Mouse (Mus musculus): ENCODE results near the gene Ptprt. TPM values are rescaled to one million over a fixed set of nuclear protein-coding genes. Genes with fewer than 3 reads are reported as not detected.

Gene Ptprt
- polyA plus RNA-seq, 1 experiment from 2014 or later, result 23.6 TPM

- Histone ChIP-seq H3K36me3 (ENCODE audit: control insufficient read depth, insufficient read depth, low read length) (no peaks in the 10 kb centered on the region), H3K4me3 (ENCODE audit: low read depth, low read length) (no peak overlapping the region), H3K27me3 (ENCODE audit: control insufficient read depth, insufficient read depth, low read length) (no peaks in the 10 kb centered on the region), H3K4me1 (ENCODE audit: control insufficient read depth, insufficient read depth, low read length) (no peaks in the 10 kb centered on the region), H3K9ac (replicated peaks; ENCODE audit: low read depth, low read length) (no peak overlapping the region), H3K9me3 (ENCODE audit: control insufficient read depth, low read length) (no peaks in the 10 kb centered on the region), H3K27ac (ENCODE audit: low read depth, low read length) (no peak overlapping the region), H3K4me2 (ENCODE audit: low read depth, low read length) (no peak overlapping the region)
- ATAC-seq (ENCODE audit: low read depth), result no peak
- 65% methylated on average over 4 of the region's 4 CpGs for WGBS
These were observed 795.7 kb downstream of the Ptprt start for GRCm38 (mm10) chr2:161865231-161865630.

- H3K9ac ChIP-seq (replicated peaks; ENCODE audit: low read depth, low read length), result no peak overlapping the region
- H3K4me2 ChIP-seq (ENCODE audit: low read depth, low read length), result no peak overlapping the region
- no peak overlapping the region for H3K27ac ChIP-seq (ENCODE audit: low read depth, low read length)
- no peak overlapping the region for H3K4me3 ChIP-seq (ENCODE audit: low read depth, low read length)
- 81% methylated on average over 1 of the region's 1 CpGs for WGBS
- H3K27me3 ChIP-seq (ENCODE audit: control insufficient read depth, insufficient read depth, low read length), result no peaks in the 10 kb centered on the region
- no peaks in the 10 kb centered on the region for H3K4me1 ChIP-seq (ENCODE audit: control insufficient read depth, insufficient read depth, low read length)
- no peak for ATAC-seq (ENCODE audit: low read depth)
- no peaks in the 10 kb centered on the region for H3K36me3 ChIP-seq (ENCODE audit: control insufficient read depth, insufficient read depth, low read length)
- no peaks in the 10 kb centered on the region for H3K9me3 ChIP-seq (ENCODE audit: control insufficient read depth, low read length)
These were observed 802.1 kb downstream of the Ptprt start for GRCm38 (mm10) chr2:161858813-161859212.

- no peaks in the 10 kb centered on the region for H3K9me3 ChIP-seq (ENCODE audit: control insufficient read depth, low read length)
- no peak overlapping the region for H3K4me3 ChIP-seq (ENCODE audit: low read depth, low read length)
- no peaks in the 10 kb centered on the region for H3K27me3 ChIP-seq (ENCODE audit: control insufficient read depth, insufficient read depth, low read length)
- no peaks in the 10 kb centered on the region for H3K4me1 ChIP-seq (ENCODE audit: control insufficient read depth, insufficient read depth, low read length)
- H3K27ac ChIP-seq (ENCODE audit: low read depth, low read length), result no peak overlapping the region
- no peak overlapping the region for H3K4me2 ChIP-seq (ENCODE audit: low read depth, low read length)
- WGBS, result 74% methylated on average over 1 of the region's 1 CpGs
- H3K9ac ChIP-seq (replicated peaks; ENCODE audit: low read depth, low read length), result no peak overlapping the region
- ATAC-seq (ENCODE audit: low read depth), result no peak
- no peaks in the 10 kb centered on the region for H3K36me3 ChIP-seq (ENCODE audit: control insufficient read depth, insufficient read depth, low read length)
These were observed 802.6 kb downstream of the Ptprt start for GRCm38 (mm10) chr2:161858361-161858760.

- no peaks in the 10 kb centered on the region for H3K36me3 ChIP-seq (ENCODE audit: control insufficient read depth, insufficient read depth, low read length)
- H3K9me3 ChIP-seq (ENCODE audit: control insufficient read depth, low read length), result no peaks in the 10 kb centered on the region
- no peak overlapping the region for H3K27ac ChIP-seq (ENCODE audit: low read depth, low read length)
- 83% methylated on average over 4 of the region's 4 CpGs for WGBS
- no peak overlapping the region for H3K4me2 ChIP-seq (ENCODE audit: low read depth, low read length)
- no peak for ATAC-seq (ENCODE audit: low read depth)
- no peak overlapping the region for H3K4me3 ChIP-seq (ENCODE audit: low read depth, low read length)
- no peaks in the 10 kb centered on the region for H3K4me1 ChIP-seq (ENCODE audit: control insufficient read depth, insufficient read depth, low read length)
- H3K27me3 ChIP-seq (ENCODE audit: control insufficient read depth, insufficient read depth, low read length), result no peaks in the 10 kb centered on the region
- no peak overlapping the region for H3K9ac ChIP-seq (replicated peaks; ENCODE audit: low read depth, low read length)
These were observed 825.9 kb downstream of the Ptprt start for GRCm38 (mm10) chr2:161835001-161835400.

GRCm38 (mm10) chr2:161833846-161834245 is 827.1 kb downstream of the Ptprt start:
- Histone ChIP-seq H3K4me1 (ENCODE audit: control insufficient read depth, insufficient read depth, low read length) (no peaks in the 10 kb centered on the region), H3K36me3 (ENCODE audit: control insufficient read depth, insufficient read depth, low read length) (no peaks in the 10 kb centered on the region), H3K9me3 (ENCODE audit: control insufficient read depth, low read length) (no peaks in the 10 kb centered on the region), H3K9ac (replicated peaks; ENCODE audit: low read depth, low read length) (no peak overlapping the region), H3K4me3 (ENCODE audit: low read depth, low read length) (no peak overlapping the region), H3K27ac (ENCODE audit: low read depth, low read length) (no peak overlapping the region), H3K27me3 (ENCODE audit: control insufficient read depth, insufficient read depth, low read length) (no peaks in the 10 kb centered on the region), H3K4me2 (ENCODE audit: low read depth, low read length) (no peak overlapping the region)
- no peak for ATAC-seq (ENCODE audit: low read depth)
- WGBS, result 89% methylated on average over 2 of the region's 2 CpGs

GRCm38 (mm10) chr2:161813326-161813725 is 847.6 kb downstream of the Ptprt start:
- H3K36me3 ChIP-seq (ENCODE audit: control insufficient read depth, insufficient read depth, low read length), result no peaks in the 10 kb centered on the region
- no peaks in the 10 kb centered on the region for H3K9me3 ChIP-seq (ENCODE audit: control insufficient read depth, low read length)
- no peak overlapping the region for H3K27ac ChIP-seq (ENCODE audit: low read depth, low read length)
- no peaks in the 10 kb centered on the region for H3K4me1 ChIP-seq (ENCODE audit: control insufficient read depth, insufficient read depth, low read length)
- ATAC-seq (ENCODE audit: low read depth), result no peak
- no peaks in the 10 kb centered on the region for H3K27me3 ChIP-seq (ENCODE audit: control insufficient read depth, insufficient read depth, low read length)
- 94% methylated on average over 1 of the region's 1 CpGs for WGBS
- no peak overlapping the region for H3K4me3 ChIP-seq (ENCODE audit: low read depth, low read length)
- no peak overlapping the region for H3K4me2 ChIP-seq (ENCODE audit: low read depth, low read length)
- H3K9ac ChIP-seq (replicated peaks; ENCODE audit: low read depth, low read length), result no peak overlapping the region

GRCm38 (mm10) chr2:161808086-161808801 is 852.7 kb downstream of the Ptprt start:
- WGBS, result 85% methylated on average over 9 of the region's 9 CpGs
- Histone ChIP-seq H3K9ac (replicated peaks; ENCODE audit: low read depth, low read length) (no peak overlapping the region), H3K36me3 (ENCODE audit: control insufficient read depth, insufficient read depth, low read length) (no peaks in the 10 kb centered on the region), H3K27ac (ENCODE audit: low read depth, low read length) (no peak overlapping the region), H3K4me3 (ENCODE audit: low read depth, low read length) (no peak overlapping the region), H3K4me2 (ENCODE audit: low read depth, low read length) (no peak overlapping the region), H3K27me3 (ENCODE audit: control insufficient read depth, insufficient read depth, low read length) (no peaks in the 10 kb centered on the region), H3K9me3 (ENCODE audit: control insufficient read depth, low read length) (no peaks in the 10 kb centered on the region), H3K4me1 (ENCODE audit: control insufficient read depth, insufficient read depth, low read length) (no peaks in the 10 kb centered on the region; the same call in 1 of the 2 replicates)
- no peak for ATAC-seq (ENCODE audit: low read depth)

GRCm38 (mm10) chr2:161806287-161807007 is 854.5 kb downstream of the Ptprt start:
- Histone ChIP-seq H3K27ac (ENCODE audit: low read depth, low read length) (no peak overlapping the region), H3K27me3 (ENCODE audit: control insufficient read depth, insufficient read depth, low read length) (no peaks in the 10 kb centered on the region), H3K36me3 (ENCODE audit: control insufficient read depth, insufficient read depth, low read length) (no peaks in the 10 kb centered on the region), H3K9ac (replicated peaks; ENCODE audit: low read depth, low read length) (no peak overlapping the region), H3K9me3 (ENCODE audit: control insufficient read depth, low read length) (no peaks in the 10 kb centered on the region), H3K4me3 (ENCODE audit: low read depth, low read length) (no peak overlapping the region), H3K4me1 (ENCODE audit: control insufficient read depth, insufficient read depth, low read length) (no peaks in the 10 kb centered on the region; the same call in 1 of the 2 replicates), H3K4me2 (ENCODE audit: low read depth, low read length) (no peak overlapping the region)
- no peak; the same call in 1 of the 2 replicates for ATAC-seq (ENCODE audit: low read depth)
- WGBS, result 21% methylated on average over 8 of the region's 8 CpGs

GRCm38 (mm10) chr2:161799946-161800345 is 861.0 kb downstream of the Ptprt start:
- no peak overlapping the region for H3K4me2 ChIP-seq (ENCODE audit: low read depth, low read length)
- H3K9me3 ChIP-seq (ENCODE audit: control insufficient read depth, low read length), result no peaks in the 10 kb centered on the region
- H3K27ac ChIP-seq (ENCODE audit: low read depth, low read length), result no peak overlapping the region
- no peaks in the 10 kb centered on the region; the same call in 1 of the 2 replicates for H3K4me1 ChIP-seq (ENCODE audit: control insufficient read depth, insufficient read depth, low read length)
- no peak overlapping the region for H3K9ac ChIP-seq (replicated peaks; ENCODE audit: low read depth, low read length)
- no peaks in the 10 kb centered on the region for H3K27me3 ChIP-seq (ENCODE audit: control insufficient read depth, insufficient read depth, low read length)
- WGBS, result 86% methylated on average over 6 of the region's 6 CpGs
- no peak for ATAC-seq (ENCODE audit: low read depth)
- H3K36me3 ChIP-seq (ENCODE audit: control insufficient read depth, insufficient read depth, low read length), result no peaks in the 10 kb centered on the region
- H3K4me3 ChIP-seq (ENCODE audit: low read depth, low read length), result no peak overlapping the region

All from neural tube, embryonic 14.5 days (tissue).